Mouse (Mus musculus): ENCODE measurements at regions not wholly inside any gene's neighbourhood (a gene's known extent, or its start where the extent isn't known, plus 50 kb on each side); places are given as distances from the start of the nearest gene placed in this dataset.

DNA sequence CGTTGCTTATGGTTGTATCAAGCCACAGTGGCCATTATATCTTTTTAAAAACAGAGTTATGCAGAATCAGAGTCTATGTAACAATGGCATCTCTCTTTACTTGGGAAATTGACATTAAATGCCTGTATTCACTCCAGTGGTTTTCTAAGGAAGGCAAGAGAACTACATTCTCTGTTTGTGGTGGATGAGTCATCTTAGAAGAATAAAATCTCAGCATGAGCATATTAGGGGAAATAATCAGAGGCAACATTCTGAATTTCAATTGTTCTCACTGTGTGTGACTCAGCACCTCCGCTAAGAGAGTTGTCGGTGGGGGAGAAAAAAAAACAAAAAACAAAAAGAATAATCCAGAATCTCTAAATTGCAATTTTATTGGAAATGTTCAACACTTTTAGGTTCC lies 529.0 kb downstream of the Defb40 start:
- Histone ChIP-seq H3K4me3 (ENCODE audit: insufficient read depth, low read length) (no peak overlapping the region), H3K27ac (ENCODE audit: insufficient read depth, low read length) (no peak overlapping the region), H3K4me1 (ENCODE audit: control insufficient read depth, insufficient read depth, low read length) (no peaks in the 10 kb centered on the region)
- no peak for TF ChIP-seq POLR2A (IDR thresholded peaks at IDR 0.05; ENCODE audit: extremely low read depth, insufficient read depth, low read length)
- no peak for TF ChIP-seq CTCF (IDR thresholded peaks at IDR 0.05; ENCODE audit: extremely low read depth, insufficient read depth, low read length)

DNA sequence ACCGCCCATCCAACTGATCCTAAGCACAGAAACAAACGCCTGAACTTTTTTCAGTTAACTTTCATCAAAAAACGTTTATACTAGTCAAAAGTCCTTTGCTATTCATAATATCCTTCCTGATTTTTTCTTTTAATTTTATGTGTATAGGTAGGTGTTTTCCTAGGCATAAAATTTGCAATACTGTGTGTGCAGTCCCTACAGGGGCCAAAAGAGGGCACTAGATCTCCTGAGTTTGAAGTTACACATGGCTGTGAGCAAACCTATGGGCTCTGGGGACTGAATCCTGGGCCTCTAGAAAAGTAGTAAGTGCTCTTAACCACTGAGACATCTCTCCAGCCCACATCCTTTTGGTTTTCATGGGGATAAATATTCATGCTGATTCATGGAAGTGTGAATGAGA lies 535.8 kb downstream of the Defb40 start:
- H3K27ac ChIP-seq (ENCODE audit: insufficient read depth, low read length) = no peak overlapping the region
- H3K4me1 ChIP-seq (ENCODE audit: control insufficient read depth, insufficient read depth, low read length) = no peaks in the 10 kb centered on the region
- TF ChIP-seq CTCF (IDR thresholded peaks at IDR 0.05; ENCODE audit: extremely low read depth, insufficient read depth, low read length) (no peak), POLR2A (IDR thresholded peaks at IDR 0.05; ENCODE audit: extremely low read depth, insufficient read depth, low read length) (no peak)
- H3K4me3 ChIP-seq (ENCODE audit: insufficient read depth, low read length) = no peak overlapping the region

DNA sequence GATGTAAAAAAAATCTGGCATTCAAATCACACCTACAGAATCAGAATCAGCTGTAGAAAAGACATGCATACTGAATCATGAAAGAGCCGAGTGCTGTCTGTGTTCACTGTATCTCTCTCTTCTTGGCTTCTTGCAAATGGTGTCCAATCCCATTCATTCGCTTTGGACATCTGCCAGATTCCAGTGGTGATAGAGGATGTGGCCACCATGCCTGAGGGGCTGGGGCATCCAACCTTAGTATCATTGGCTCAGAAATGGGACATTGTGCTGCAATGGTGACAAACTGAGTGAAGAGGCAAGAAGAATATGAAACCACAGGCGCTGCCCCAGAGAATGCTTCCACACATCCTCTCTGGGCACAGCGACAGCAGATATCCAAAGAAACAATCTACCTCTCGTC lies 555.2 kb downstream of the Defb40 start:
- H3K27ac ChIP-seq (ENCODE audit: insufficient read depth, low read length) = no peak overlapping the region
- no peaks in the 10 kb centered on the region for H3K4me1 ChIP-seq (ENCODE audit: control insufficient read depth, insufficient read depth, low read length)
- TF ChIP-seq POLR2A (IDR thresholded peaks at IDR 0.05; ENCODE audit: extremely low read depth, insufficient read depth, low read length) = no peak
- no peak for TF ChIP-seq CTCF (IDR thresholded peaks at IDR 0.05; ENCODE audit: extremely low read depth, insufficient read depth, low read length)

DNA sequence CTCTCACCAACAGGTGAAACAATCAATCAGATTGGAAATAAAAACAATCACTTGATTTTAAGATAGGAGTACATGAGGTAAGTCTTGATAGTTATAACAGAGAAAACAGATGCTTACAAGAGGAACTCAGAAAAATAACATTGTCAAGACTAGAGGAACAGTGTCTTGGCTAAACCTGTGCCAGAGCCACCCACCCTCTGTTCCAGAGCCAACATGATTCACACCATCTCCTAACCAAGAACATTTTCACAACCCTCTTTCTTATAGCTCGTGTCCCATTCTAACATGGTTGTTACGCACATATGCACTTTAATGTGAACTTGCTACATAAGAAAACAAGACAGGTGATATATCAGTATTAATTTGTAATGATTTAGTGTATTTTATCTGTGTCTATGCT lies 565.6 kb downstream of the Defb40 start:
- Histone ChIP-seq H3K4me1 (ENCODE audit: control insufficient read depth, insufficient read depth, low read length) (peaks cover 4% of the 10 kb centered on the region; the same call in 1 of the 2 replicates), H3K4me3 (ENCODE audit: insufficient read depth, low read length) (no peak overlapping the region), H3K27ac (ENCODE audit: insufficient read depth, low read length) (no peak overlapping the region)
- no peak for TF ChIP-seq CTCF (IDR thresholded peaks at IDR 0.05; ENCODE audit: extremely low read depth, insufficient read depth, low read length)

More for the DNA sequence above, 555.2 kb downstream of the Defb40 start:
- no peak overlapping the region for H3K4me3 ChIP-seq (ENCODE audit: insufficient read depth, low read length)

DNA sequence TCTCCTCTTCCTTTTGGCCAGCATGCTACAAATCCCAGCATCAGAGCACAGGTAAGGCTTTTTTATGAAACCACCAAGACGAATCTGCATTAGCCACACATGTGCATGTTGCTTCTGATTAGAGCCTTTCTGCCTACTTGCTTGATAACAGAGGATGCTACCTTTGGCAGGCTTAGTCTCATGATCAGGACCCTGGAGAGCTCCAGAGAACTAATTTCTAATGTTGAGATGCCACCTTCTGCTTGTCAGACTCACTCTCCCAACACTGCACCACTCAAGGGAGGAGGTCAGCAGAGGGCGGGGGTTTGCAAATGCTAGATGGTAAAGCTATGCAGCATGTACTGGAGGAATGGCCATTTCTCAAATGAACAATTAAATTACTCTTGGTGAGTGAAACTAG lies 571.6 kb downstream of the Defb40 start:
- no peaks in the 10 kb centered on the region; the same call in 1 of the 2 replicates for H3K4me1 ChIP-seq (ENCODE audit: control insufficient read depth, insufficient read depth, low read length)
- TF ChIP-seq CTCF (IDR thresholded peaks at IDR 0.05; ENCODE audit: extremely low read depth, insufficient read depth, low read length) (no peak), POLR2A (IDR thresholded peaks at IDR 0.05; ENCODE audit: extremely low read depth, insufficient read depth, low read length) (no peak)
- H3K4me3 ChIP-seq (ENCODE audit: insufficient read depth, low read length) = no peak overlapping the region

DNA sequence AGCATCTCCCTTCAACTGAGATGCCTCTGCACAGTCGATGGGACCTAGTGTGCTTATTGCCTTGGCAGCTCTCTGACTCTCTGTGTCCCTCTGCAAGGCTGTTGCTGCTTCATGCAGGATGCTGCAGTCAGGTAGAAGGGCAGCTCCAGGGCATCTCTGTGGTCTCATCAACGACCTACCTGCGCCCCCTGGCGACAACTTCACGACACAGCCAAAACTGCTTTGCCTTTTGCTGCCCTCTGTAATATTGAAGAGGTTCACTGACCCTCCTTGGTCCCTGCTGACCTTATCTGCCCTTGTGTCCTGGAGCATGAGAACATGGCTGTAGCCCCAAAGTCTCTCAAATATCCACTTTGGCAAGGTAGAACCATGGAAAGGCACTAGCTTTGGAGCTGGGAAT lies 589.7 kb downstream of the Defb40 start:
- no peak overlapping the region for H3K27ac ChIP-seq (ENCODE audit: insufficient read depth, low read length)
- no peak for TF ChIP-seq POLR2A (IDR thresholded peaks at IDR 0.05; ENCODE audit: extremely low read depth, insufficient read depth, low read length)
- TF ChIP-seq CTCF (IDR thresholded peaks at IDR 0.05; ENCODE audit: extremely low read depth, insufficient read depth, low read length) = peak; percentile 56
- H3K4me1 ChIP-seq (ENCODE audit: control insufficient read depth, insufficient read depth, low read length) = no peaks in the 10 kb centered on the region

More for the DNA sequence above, 571.6 kb downstream of the Defb40 start:
- no peak overlapping the region for H3K27ac ChIP-seq (ENCODE audit: insufficient read depth, low read length)

DNA sequence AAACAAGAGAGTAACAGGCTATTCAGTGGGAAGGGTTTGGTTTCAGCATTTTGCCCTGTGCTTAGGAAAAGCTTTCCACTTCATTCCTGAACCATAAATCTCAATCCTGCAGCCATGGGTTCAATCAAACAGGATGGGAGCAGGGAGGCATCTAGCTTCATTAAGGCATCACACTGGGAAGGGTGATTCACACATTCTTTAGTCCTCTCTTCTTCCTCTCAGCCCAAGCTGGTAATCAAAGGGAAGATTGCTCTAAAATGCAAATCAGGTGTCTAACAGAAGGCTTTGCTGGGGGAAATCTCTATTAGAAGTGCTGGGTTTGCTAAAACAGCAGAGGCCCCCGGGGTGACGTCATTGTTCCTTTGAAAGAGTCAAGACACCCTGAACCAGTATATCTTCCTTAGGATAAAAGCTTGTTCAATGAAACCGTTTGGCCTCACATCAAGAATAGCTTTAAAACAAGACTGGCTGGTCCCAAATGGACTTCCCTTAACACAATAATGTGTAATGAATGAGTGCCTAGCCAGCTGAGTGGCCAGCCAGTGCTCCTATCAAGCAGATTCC lies 596.4 kb downstream of the Defb40 start:
- TF ChIP-seq CTCF (IDR thresholded peaks at IDR 0.05; ENCODE audit: extremely low read depth, insufficient read depth, low read length) = no peak
- no peak for TF ChIP-seq POLR2A (IDR thresholded peaks at IDR 0.05; ENCODE audit: extremely low read depth, insufficient read depth, low read length)
- H3K4me1 ChIP-seq (ENCODE audit: control insufficient read depth, insufficient read depth, low read length) = no peaks in the 10 kb centered on the region
- no peak overlapping the region for H3K27ac ChIP-seq (ENCODE audit: insufficient read depth, low read length)
- no peak overlapping the region for H3K4me3 ChIP-seq (ENCODE audit: insufficient read depth, low read length)

More for the DNA sequence above, 589.7 kb downstream of the Defb40 start:
- H3K4me3 ChIP-seq (ENCODE audit: insufficient read depth, low read length) = no peak overlapping the region

DNA sequence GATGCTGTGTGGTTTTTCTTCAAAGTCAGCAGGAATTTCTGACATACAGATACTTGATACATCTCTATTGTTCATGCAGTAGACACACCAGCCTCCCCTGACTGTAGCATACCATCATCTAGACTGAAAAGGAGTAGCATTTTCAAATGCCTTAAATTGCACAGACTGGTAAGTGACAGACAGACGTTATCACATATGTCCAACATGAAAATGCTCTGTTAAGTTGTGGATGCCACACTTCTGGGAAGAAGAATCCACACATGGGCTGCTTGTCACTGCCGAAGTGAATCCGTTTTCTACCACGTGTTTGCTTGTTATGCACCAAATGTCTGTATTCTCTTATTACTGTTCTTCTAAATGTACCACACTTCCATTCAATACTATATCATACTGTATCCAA lies 629.3 kb downstream of the Defb40 start:
- no peak overlapping the region for H3K27ac ChIP-seq (ENCODE audit: insufficient read depth, low read length)
- TF ChIP-seq POLR2A (IDR thresholded peaks at IDR 0.05; ENCODE audit: extremely low read depth, insufficient read depth, low read length) = no peak
- TF ChIP-seq CTCF (IDR thresholded peaks at IDR 0.05; ENCODE audit: extremely low read depth, insufficient read depth, low read length) = no peak
- H3K4me3 ChIP-seq (ENCODE audit: insufficient read depth, low read length) = no peak overlapping the region
- no peaks in the 10 kb centered on the region for H3K4me1 ChIP-seq (ENCODE audit: control insufficient read depth, insufficient read depth, low read length)

DNA sequence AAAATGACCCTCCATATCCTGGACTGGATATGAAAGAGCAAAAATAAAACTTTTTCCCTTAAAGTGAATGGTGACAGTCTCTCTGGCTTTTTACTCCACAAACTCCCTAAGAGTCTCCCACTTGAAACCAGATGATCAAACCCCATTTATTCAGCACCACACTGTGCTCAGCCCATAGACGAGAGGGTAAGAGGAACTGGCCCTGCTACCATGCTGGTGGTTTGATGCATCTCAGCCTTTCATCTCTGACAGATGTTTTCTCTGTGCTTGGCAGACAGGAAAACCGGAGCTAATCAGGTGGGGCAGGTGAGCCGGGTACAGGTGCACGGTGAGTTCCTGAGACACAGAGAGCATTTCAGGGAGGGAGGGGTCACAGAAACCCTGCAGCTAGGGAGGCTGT lies 631.8 kb downstream of the Defb40 start:
- no peak overlapping the region for H3K27ac ChIP-seq (ENCODE audit: insufficient read depth, low read length)
- TF ChIP-seq CTCF (IDR thresholded peaks at IDR 0.05; ENCODE audit: extremely low read depth, insufficient read depth, low read length) = no peak
- no peak for TF ChIP-seq POLR2A (IDR thresholded peaks at IDR 0.05; ENCODE audit: extremely low read depth, insufficient read depth, low read length)
- no peaks in the 10 kb centered on the region for H3K4me1 ChIP-seq (ENCODE audit: control insufficient read depth, insufficient read depth, low read length)

DNA sequence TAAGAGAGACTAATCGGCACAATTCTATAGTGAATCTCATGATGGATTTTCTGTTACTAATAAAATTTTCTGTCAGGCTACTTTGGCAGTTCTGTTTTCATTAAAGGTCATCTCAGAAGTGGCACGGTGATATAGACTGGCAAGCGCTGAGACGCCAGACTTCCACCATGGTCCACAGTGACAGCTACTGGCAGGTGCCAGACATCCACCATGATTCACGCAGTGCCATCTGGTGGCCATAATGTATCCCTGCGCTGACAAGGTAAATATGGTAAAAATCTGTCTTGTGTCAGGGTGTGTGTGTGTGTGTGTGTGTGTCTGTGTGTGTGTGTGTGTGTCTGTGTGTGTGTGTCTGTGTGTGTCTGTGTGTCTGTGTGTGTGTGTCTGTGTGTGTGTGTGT lies 632.7 kb downstream of the Defb40 start:
- no peak overlapping the region for H3K27ac ChIP-seq (ENCODE audit: insufficient read depth, low read length)
- H3K4me3 ChIP-seq (ENCODE audit: insufficient read depth, low read length) = no peak overlapping the region
- no peak for TF ChIP-seq POLR2A (IDR thresholded peaks at IDR 0.05; ENCODE audit: extremely low read depth, insufficient read depth, low read length)
- TF ChIP-seq CTCF (IDR thresholded peaks at IDR 0.05; ENCODE audit: extremely low read depth, insufficient read depth, low read length) = peak; percentile 85
- no peaks in the 10 kb centered on the region for H3K4me1 ChIP-seq (ENCODE audit: control insufficient read depth, insufficient read depth, low read length)

More for the DNA sequence above, 631.8 kb downstream of the Defb40 start:
- no peak overlapping the region for H3K4me3 ChIP-seq (ENCODE audit: insufficient read depth, low read length)

Data from cortical plate, adult 2 months (tissue).